Mouse (Mus musculus): Measurements from ENCODE around the gene Cyb5r3. TPM values are rescaled to one million over a fixed set of nuclear protein-coding genes. Genes with fewer than 3 reads are reported as not detected.

Cyb5r3 gene
- total and polyA plus RNA-seq, 3 experiments = 35.7 to 102 (median 59.1) TPM

GRCm38 (mm10) chr15:83154309-83154708 lies 18.1 kb downstream of the Cyb5r3 start:
- in situ Hi-C loops (cut with MboI; ENCODE audit: low pct_ligation_motif_present, low pct_unique_long_range_greater_than_20kb, low sequenced_read_pairs) = loop anchor here (5.0 kb wide), 1 partner anchor 53 kb away; no protein-coding TSS in a partner anchor
- TF ChIP-seq BHLHE40 (IDR thresholded peaks at IDR 0.05; ENCODE audit: low read depth, low read length) (no peak), GABPA (IDR thresholded peaks at IDR 0.05; ENCODE audit: insufficient replicate concordance, low read depth, low read length) (no peak), RAD21 (IDR thresholded peaks at IDR 0.05; ENCODE audit: low read depth, low read length) (no peak), KAT2A (IDR thresholded peaks at IDR 0.05; ENCODE audit: insufficient replicate concordance, low read length) (no peak), CHD1 (IDR thresholded peaks at IDR 0.05; ENCODE audit: low read depth, low read length) (no peak), USF2 (conservative IDR thresholded peaks at IDR 0.05; ENCODE audit: low read depth, low read length) (no peak), UBTF (IDR thresholded peaks at IDR 0.05; ENCODE audit: low read depth, low read length) (no peak), PAX5 (IDR thresholded peaks at IDR 0.05; ENCODE audit: low read length) (no peak), MYC (IDR thresholded peaks at IDR 0.05; ENCODE audit: low read depth, low read length) (no peak), SMC3 (IDR thresholded peaks at IDR 0.05; ENCODE audit: low read depth, low read length) (no peak), IRF4 (IDR thresholded peaks at IDR 0.05; ENCODE audit: low read depth, low read length) (no peak), TBP (conservative IDR thresholded peaks at IDR 0.05; ENCODE audit: low read depth, low read length) (no peak), E2F4 (IDR thresholded peaks at IDR 0.05; ENCODE audit: insufficient replicate concordance, low read depth, low read length) (no peak), ZC3H11A (IDR thresholded peaks at IDR 0.05; ENCODE audit: low read depth, low read length) (no peak), MAX (IDR thresholded peaks at IDR 0.05; ENCODE audit: low read length) (no peak), USF1 (IDR thresholded peaks at IDR 0.05; ENCODE audit: low read depth, low read length) (no peak), MEF2A (IDR thresholded peaks at IDR 0.05; ENCODE audit: borderline replicate concordance, low read depth, low read length) (no peak), ZMIZ1 (IDR thresholded peaks at IDR 0.05; ENCODE audit: low read depth, low read length) (no peak), CHD2 (IDR thresholded peaks at IDR 0.05; ENCODE audit: low read length) (no peak), RCOR1 (conservative IDR thresholded peaks at IDR 0.05; ENCODE audit: low read depth, low read length) (no peak)

GRCm38 (mm10) chr15:83150694-83151093 lies 21.7 kb downstream of the Cyb5r3 start:
- peaks cover 23 to 43% of the 10 kb centered on the region in 2 experiments for H3K36me3 ChIP-seq (replicated peaks in 1 of 2; ENCODE audit: control insufficient read depth in 1 of 2, insufficient read depth in 1 of 2, low read length in 1 of 2)
- TF ChIP-seq ZNF384 (IDR thresholded peaks at IDR 0.05; ENCODE audit: low read depth, low read length) = no peak
- TF ChIP-seq KAT2A (IDR thresholded peaks at IDR 0.05; ENCODE audit: insufficient replicate concordance, low read length) = no peak
- TF ChIP-seq CHD2 (IDR thresholded peaks at IDR 0.05; ENCODE audit: low read length) = no peak
- no peak for TF ChIP-seq BHLHE40 (IDR thresholded peaks at IDR 0.05; ENCODE audit: low read depth, low read length)
- TF ChIP-seq E2F4 (IDR thresholded peaks at IDR 0.05; ENCODE audit: insufficient replicate concordance, low read depth, low read length) = no peak
- no peak for TF ChIP-seq MEF2A (IDR thresholded peaks at IDR 0.05; ENCODE audit: borderline replicate concordance, low read depth, low read length)
- TF ChIP-seq ZC3H11A (IDR thresholded peaks at IDR 0.05; ENCODE audit: low read depth, low read length) = no peak
- TF ChIP-seq EP300 (IDR thresholded peaks at IDR 0.05; ENCODE audit: low read length) = no peak
- TF ChIP-seq MXI1 (IDR thresholded peaks at IDR 0.05; ENCODE audit: low read depth, low read length) = no peak
- TF ChIP-seq RAD21 (IDR thresholded peaks at IDR 0.05; ENCODE audit: low read depth, low read length) = no peak
- no peak for TF ChIP-seq USF1 (IDR thresholded peaks at IDR 0.05; ENCODE audit: low read depth, low read length)
- no peak for TF ChIP-seq HCFC1 (IDR thresholded peaks at IDR 0.05; ENCODE audit: low read depth, low read length)
- no peak overlapping the region for H3K4me2 ChIP-seq (ENCODE audit: insufficient read depth, low read depth, poor library complexity, severe bottlenecking)
- H3K4me1 ChIP-seq (ENCODE audit: control insufficient read depth in 1 of 2, insufficient read depth in 2 of 2) = peaks cover 15 to 68% of the 10 kb centered on the region in 2 experiments
- H3K27me3 ChIP-seq (replicated peaks) = no peaks in the 10 kb centered on the region
- no peak overlapping the region for H3K4me3 ChIP-seq (replicated peaks in 1 of 3; ENCODE audit: low read depth in 2 of 3, low read length in 2 of 3, poor library complexity in 1 of 3)
- H3K79me2 ChIP-seq (replicated peaks; ENCODE audit: control insufficient read depth, extremely low read depth, insufficient read depth, poor library complexity, severe bottlenecking) = peaks cover 30% of the 10 kb centered on the region
- no peak for DNase-seq (ENCODE audit: extremely low read depth)
- no peak overlapping the region for H3K27ac ChIP-seq (ENCODE audit: insufficient read depth, low read depth)
- peaks cover 13% of the 10 kb centered on the region for H3K9me3 ChIP-seq (replicated peaks; ENCODE audit: low read length)
- dilution Hi-C loops (cut with MboI; ENCODE audit: extremely low pct_ligation_motif_present, extremely low pct_unique_long_range_greater_than_20kb, low sequenced_read_pairs) = no loop called here
- H3K9ac ChIP-seq (ENCODE audit: insufficient read depth, low read depth) = no peak overlapping the region
- in situ Hi-C loops (cut with MboI; ENCODE audit: low pct_ligation_motif_present, low pct_unique_long_range_greater_than_20kb, low sequenced_read_pairs) = loop anchor here (5.0 kb wide), 1 partner anchor 57 kb away; no protein-coding TSS in a partner anchor

More at GRCm38 (mm10) chr15:83154309-83154708, 18.1 kb downstream of the Cyb5r3 start:
- Histone ChIP-seq H3K36me3 (replicated peaks in 1 of 2; ENCODE audit: control insufficient read depth in 1 of 2, insufficient read depth in 1 of 2, low read length in 1 of 2) (peaks cover 24 to 57% of the 10 kb centered on the region in 2 experiments), H3K79me2 (replicated peaks; ENCODE audit: control insufficient read depth, extremely low read depth, insufficient read depth, poor library complexity, severe bottlenecking) (no peaks in the 10 kb centered on the region), H3K9me3 (replicated peaks; ENCODE audit: low read length) (peaks cover 13% of the 10 kb centered on the region), H3K4me3 (replicated peaks in 1 of 3; ENCODE audit: low read depth in 2 of 3, low read length in 2 of 3, poor library complexity in 1 of 3) (no peak overlapping the region), H3K4me1 (ENCODE audit: control insufficient read depth in 1 of 2, insufficient read depth in 2 of 2) (peaks cover 23 to 81% of the 10 kb centered on the region in 2 experiments), H3K27ac (ENCODE audit: insufficient read depth, low read depth) (no peak overlapping the region), H3K9ac (ENCODE audit: insufficient read depth, low read depth) (no peak overlapping the region), H3K27me3 (replicated peaks) (no peaks in the 10 kb centered on the region), H3K4me2 (ENCODE audit: insufficient read depth, low read depth, poor library complexity, severe bottlenecking) (no peak overlapping the region)
- dilution Hi-C loops (cut with MboI; ENCODE audit: extremely low pct_ligation_motif_present, extremely low pct_unique_long_range_greater_than_20kb, low sequenced_read_pairs) = no loop called here
- no peak for DNase-seq (ENCODE audit: extremely low read depth)
